Mouse (Mus musculus) E14TG2a.4 (cell line): ENCODE results near the gene Smox.

Experiments
- CTCF ChIP-seq: conservative IDR thresholded peaks from 2 replicates; pipeline ENCODE4 v1.5.1; 2014; ENCODE audit warnings: low read length
- NANOG ChIP-seq: IDR thresholded peaks from 2 replicates; pipeline ENCODE4 v1.6.1; 2014; ENCODE audit warnings: borderline replicate concordance, low read length, mixed read lengths
- POU5F1 ChIP-seq: IDR thresholded peaks from 2 replicates; pipeline ENCODE4 v1.6.1; 2014; ENCODE audit warnings: low read length, borderline replicate concordance

GRCm38 (mm10) chr2:131562586-131563122 lies 71.4 kb downstream of the Smox start:
- peak; percentile 29 for TF ChIP-seq CTCF
- TF ChIP-seq POU5F1: no peak
- no peak for TF ChIP-seq NANOG
